Mouse (Mus musculus): ENCODE data around the gene Chadl. TPM values are rescaled to one million over a fixed set of nuclear protein-coding genes. Genes with fewer than 3 reads are reported as not detected.

Chadl gene
- polyA plus RNA-seq, 1 experiment from 2014 or later, result 0.52 TPM

- under 1% methylated on average over 49 of the region's 49 CpGs for WGBS (ENCODE audit: insufficient replicate concordance)
- Histone ChIP-seq H3K4me1 (ENCODE audit: control insufficient read depth, low read depth, low read length) (peaks cover 21% of the 10 kb centered on the region), H3K9ac (ENCODE audit: low read depth, low read length) (peak overlapping the region; percentile 94), H3K4me3 (ENCODE audit: low read depth, low read length) (peak overlapping the region; percentile 100), H3K36me3 (ENCODE audit: control insufficient read depth, insufficient read depth) (peaks cover 7% of the 10 kb centered on the region), H3K27ac (ENCODE audit: low read length) (peak overlapping the region; percentile 86), H3K9me3 (replicated peaks; ENCODE audit: control insufficient read depth, low read length) (no peaks in the 10 kb centered on the region), H3K27me3 (ENCODE audit: control insufficient read depth, insufficient read depth, low read depth, low read length) (peaks cover 4% of the 10 kb centered on the region), H3K4me2 (ENCODE audit: low read depth, low read length) (peak overlapping the region; percentile 73)
- ATAC-seq (ENCODE audit: low read depth), result peak; percentile 37
These were observed 32.2 kb upstream of the Chadl start for GRCm38 (mm10) chr15:81729241-81729791.

- Histone ChIP-seq H3K4me1 (ENCODE audit: control insufficient read depth, low read depth, low read length) (peaks cover 21% of the 10 kb centered on the region), H3K4me2 (ENCODE audit: low read depth, low read length) (no peak overlapping the region), H3K9me3 (replicated peaks; ENCODE audit: control insufficient read depth, low read length) (no peaks in the 10 kb centered on the region), H3K9ac (ENCODE audit: low read depth, low read length) (no peak overlapping the region), H3K36me3 (ENCODE audit: control insufficient read depth, insufficient read depth) (peaks cover 40% of the 10 kb centered on the region), H3K4me3 (ENCODE audit: low read depth, low read length) (no peak overlapping the region), H3K27ac (ENCODE audit: low read length) (no peak overlapping the region), H3K27me3 (ENCODE audit: control insufficient read depth, insufficient read depth, low read depth, low read length) (no peaks in the 10 kb centered on the region)
- 96% methylated on average over 8 of the region's 8 CpGs for WGBS (ENCODE audit: insufficient replicate concordance)
- ATAC-seq (ENCODE audit: low read depth), result no peak
These were observed 28.9 kb upstream of the Chadl start for GRCm38 (mm10) chr15:81725965-81726364.

- Histone ChIP-seq H3K4me2 (ENCODE audit: low read depth, low read length) (no peak overlapping the region), H3K36me3 (ENCODE audit: control insufficient read depth, insufficient read depth) (peaks cover 62% of the 10 kb centered on the region), H3K4me1 (ENCODE audit: control insufficient read depth, low read depth, low read length) (peaks cover 18% of the 10 kb centered on the region), H3K27ac (ENCODE audit: low read length) (no peak overlapping the region), H3K27me3 (ENCODE audit: control insufficient read depth, insufficient read depth, low read depth, low read length) (no peaks in the 10 kb centered on the region), H3K9me3 (replicated peaks; ENCODE audit: control insufficient read depth, low read length) (no peaks in the 10 kb centered on the region), H3K4me3 (ENCODE audit: low read depth, low read length) (no peak overlapping the region), H3K9ac (ENCODE audit: low read depth, low read length) (no peak overlapping the region)
- 89% methylated on average over 11 of the region's 11 CpGs for WGBS (ENCODE audit: insufficient replicate concordance)
- ATAC-seq (ENCODE audit: low read depth), result no peak
These were observed 26.6 kb upstream of the Chadl start for GRCm38 (mm10) chr15:81723653-81724052.

GRCm38 (mm10) chr15:81722361-81722760 lies 25.3 kb upstream of the Chadl start:
- Histone ChIP-seq H3K9me3 (replicated peaks; ENCODE audit: control insufficient read depth, low read length) (no peaks in the 10 kb centered on the region), H3K4me1 (ENCODE audit: control insufficient read depth, low read depth, low read length) (peaks cover 7% of the 10 kb centered on the region; the same call in 1 of the 2 replicates), H3K9ac (ENCODE audit: low read depth, low read length) (no peak overlapping the region), H3K36me3 (ENCODE audit: control insufficient read depth, insufficient read depth) (peaks cover 73% of the 10 kb centered on the region), H3K4me3 (ENCODE audit: low read depth, low read length) (no peak overlapping the region), H3K4me2 (ENCODE audit: low read depth, low read length) (no peak overlapping the region), H3K27me3 (ENCODE audit: control insufficient read depth, insufficient read depth, low read depth, low read length) (no peaks in the 10 kb centered on the region), H3K27ac (ENCODE audit: low read length) (no peak overlapping the region)
- no peak for ATAC-seq (ENCODE audit: low read depth)
- WGBS (ENCODE audit: insufficient replicate concordance), result 95% methylated on average over 5 of the region's 5 CpGs

GRCm38 (mm10) chr15:81719139-81719531 lies 22.0 kb upstream of the Chadl start:
- Histone ChIP-seq H3K36me3 (ENCODE audit: control insufficient read depth, insufficient read depth) (peaks cover 90% of the 10 kb centered on the region), H3K4me3 (ENCODE audit: low read depth, low read length) (no peak overlapping the region), H3K4me1 (ENCODE audit: control insufficient read depth, low read depth, low read length) (no peaks in the 10 kb centered on the region), H3K9me3 (replicated peaks; ENCODE audit: control insufficient read depth, low read length) (no peaks in the 10 kb centered on the region), H3K27ac (ENCODE audit: low read length) (no peak overlapping the region), H3K27me3 (ENCODE audit: control insufficient read depth, insufficient read depth, low read depth, low read length) (no peaks in the 10 kb centered on the region), H3K4me2 (ENCODE audit: low read depth, low read length) (no peak overlapping the region), H3K9ac (ENCODE audit: low read depth, low read length) (no peak overlapping the region)
- ATAC-seq (ENCODE audit: low read depth), result no peak
- 91% methylated on average over 6 of the region's 6 CpGs for WGBS (ENCODE audit: insufficient replicate concordance)

- WGBS (ENCODE audit: insufficient replicate concordance), result 89% methylated on average over 9 of the region's 9 CpGs
- H3K36me3 ChIP-seq (ENCODE audit: control insufficient read depth, insufficient read depth), result peaks cover 90% of the 10 kb centered on the region
- ATAC-seq (ENCODE audit: low read depth), result no peak
These were observed 21.4 kb upstream of the Chadl start for GRCm38 (mm10) chr15:81718336-81719138.

GRCm38 (mm10) chr15:81713742-81714141 lies 16.7 kb upstream of the Chadl start:
- H3K9me3 ChIP-seq (replicated peaks; ENCODE audit: control insufficient read depth, low read length), result no peaks in the 10 kb centered on the region
- H3K27ac ChIP-seq (ENCODE audit: low read length), result no peak overlapping the region
- no peaks in the 10 kb centered on the region; the same call in 1 of the 2 replicates for H3K4me1 ChIP-seq (ENCODE audit: control insufficient read depth, low read depth, low read length)
- no peaks in the 10 kb centered on the region for H3K27me3 ChIP-seq (ENCODE audit: control insufficient read depth, insufficient read depth, low read depth, low read length)
- no peak overlapping the region for H3K4me2 ChIP-seq (ENCODE audit: low read depth, low read length)
- no peak overlapping the region for H3K9ac ChIP-seq (ENCODE audit: low read depth, low read length)
- 84% methylated on average over 6 of the region's 6 CpGs for WGBS (ENCODE audit: insufficient replicate concordance)
- H3K36me3 ChIP-seq (ENCODE audit: control insufficient read depth, insufficient read depth), result peaks cover 85% of the 10 kb centered on the region
- ATAC-seq (ENCODE audit: low read depth), result no peak
- H3K4me3 ChIP-seq (ENCODE audit: low read depth, low read length), result no peak overlapping the region

More at GRCm38 (mm10) chr15:81718336-81719138, 21.4 kb upstream of the Chadl start:
- Histone ChIP-seq H3K27ac (ENCODE audit: low read length) (no peak overlapping the region), H3K9me3 (replicated peaks; ENCODE audit: control insufficient read depth, low read length) (no peaks in the 10 kb centered on the region), H3K9ac (ENCODE audit: low read depth, low read length) (no peak overlapping the region), H3K4me3 (ENCODE audit: low read depth, low read length) (no peak overlapping the region), H3K4me1 (ENCODE audit: control insufficient read depth, low read depth, low read length) (no peaks in the 10 kb centered on the region), H3K27me3 (ENCODE audit: control insufficient read depth, insufficient read depth, low read depth, low read length) (no peaks in the 10 kb centered on the region), H3K4me2 (ENCODE audit: low read depth, low read length) (no peak overlapping the region)

GRCm38 (mm10) chr15:81710801-81711200 lies 13.7 kb upstream of the Chadl start:
- ATAC-seq (ENCODE audit: low read depth), result no peak
- peaks cover 80% of the 10 kb centered on the region for H3K36me3 ChIP-seq (ENCODE audit: control insufficient read depth, insufficient read depth)
- no peaks in the 10 kb centered on the region; the same call in 1 of the 2 replicates for H3K4me1 ChIP-seq (ENCODE audit: control insufficient read depth, low read depth, low read length)
- no peaks in the 10 kb centered on the region for H3K9me3 ChIP-seq (replicated peaks; ENCODE audit: control insufficient read depth, low read length)
- WGBS (ENCODE audit: insufficient replicate concordance), result 89% methylated on average over 4 of the region's 4 CpGs
- H3K9ac ChIP-seq (ENCODE audit: low read depth, low read length), result no peak overlapping the region
- no peak overlapping the region for H3K27ac ChIP-seq (ENCODE audit: low read length)
- H3K27me3 ChIP-seq (ENCODE audit: control insufficient read depth, insufficient read depth, low read depth, low read length), result no peaks in the 10 kb centered on the region
- H3K4me3 ChIP-seq (ENCODE audit: low read depth, low read length), result no peak overlapping the region
- H3K4me2 ChIP-seq (ENCODE audit: low read depth, low read length), result no peak overlapping the region

- Histone ChIP-seq H3K4me3 (ENCODE audit: low read depth, low read length) (no peak overlapping the region), H3K27ac (ENCODE audit: low read length) (no peak overlapping the region), H3K36me3 (ENCODE audit: control insufficient read depth, insufficient read depth) (peaks cover 82% of the 10 kb centered on the region), H3K27me3 (ENCODE audit: control insufficient read depth, insufficient read depth, low read depth, low read length) (no peaks in the 10 kb centered on the region), H3K4me1 (ENCODE audit: control insufficient read depth, low read depth, low read length) (no peaks in the 10 kb centered on the region; the same call in 1 of the 2 replicates), H3K9ac (ENCODE audit: low read depth, low read length) (no peak overlapping the region), H3K9me3 (replicated peaks; ENCODE audit: control insufficient read depth, low read length) (no peaks in the 10 kb centered on the region), H3K4me2 (ENCODE audit: low read depth, low read length) (no peak overlapping the region)
- 100% methylated on average over 1 of the region's 1 CpGs for WGBS (ENCODE audit: insufficient replicate concordance)
- ATAC-seq (ENCODE audit: low read depth), result no peak
These were observed 12.6 kb upstream of the Chadl start for GRCm38 (mm10) chr15:81709686-81710085.
